Mouse (Mus musculus): ENCODE results near the gene Zfp362.
A peak's percentile ranks its signal among the peaks of the same experiment; 100 is the strongest.

Zfp362 gene

GRCm38 (mm10) chr4:128760029-128760428 is 45.8 kb downstream of the Zfp362 start:
- no peak for DNase-seq (ENCODE audit: extremely low spot score)

GRCm38 (mm10) chr4:128759214-128759613 is 46.6 kb downstream of the Zfp362 start:
- DNase-seq (ENCODE audit: extremely low spot score), result no peak

GRCm38 (mm10) chr4:128755900-128756299 is 49.9 kb downstream of the Zfp362 start:
- DNase-seq (ENCODE audit: extremely low spot score), result no peak

- DNase-seq (ENCODE audit: extremely low spot score), result no peak
Observed at GRCm38 (mm10) chr4:128755064-128755463, 50.8 kb downstream of the Zfp362 start, which contains the start of gene A3galt2. TSS of gene A3galt2 (plus strand) at chr4:128755364.

- DNase-seq (ENCODE audit: extremely low spot score), result no peak
Observed at GRCm38 (mm10) chr4:128753571-128753970, 52.3 kb downstream of the Zfp362 start.

GRCm38 (mm10) chr4:128752031-128752757 is 53.7 kb downstream of the Zfp362 start:
- no peak for DNase-seq (ENCODE audit: extremely low spot score)

GRCm38 (mm10) chr4:128751006-128751405 is 54.8 kb downstream of the Zfp362 start:
- peak; percentile 25 for DNase-seq (ENCODE audit: extremely low spot score)

- no peak for DNase-seq (ENCODE audit: extremely low spot score)
Observed at GRCm38 (mm10) chr4:128748309-128748708, 57.5 kb downstream of the Zfp362 start.

GRCm38 (mm10) chr4:128747614-128748270 is 58.1 kb downstream of the Zfp362 start:
- DNase-seq (ENCODE audit: extremely low spot score), result no peak

- DNase-seq (ENCODE audit: extremely low spot score), result no peak
Observed at GRCm38 (mm10) chr4:128745160-128745559, 60.7 kb downstream of the Zfp362 start.

GRCm38 (mm10) chr4:128743031-128743626 is 62.7 kb downstream of the Zfp362 start:
- DNase-seq (ENCODE audit: extremely low spot score), result no peak

GRCm38 (mm10) chr4:128742379-128742970 is 63.4 kb downstream of the Zfp362 start:
- no peak for DNase-seq (ENCODE audit: extremely low spot score)

- no peak for DNase-seq (ENCODE audit: extremely low spot score)
Observed at GRCm38 (mm10) chr4:128741906-128742305, 63.9 kb downstream of the Zfp362 start.

- DNase-seq (ENCODE audit: extremely low spot score), result no peak
Observed at GRCm38 (mm10) chr4:128740878-128741277, 65.0 kb downstream of the Zfp362 start.

GRCm38 (mm10) chr4:128737825-128738610 is 67.8 kb downstream of the Zfp362 start:
- DNase-seq (ENCODE audit: extremely low spot score), result no peak

- DNase-seq (ENCODE audit: extremely low spot score), result peak; percentile 72
Observed at GRCm38 (mm10) chr4:128737137-128737589, 68.7 kb downstream of the Zfp362 start.

GRCm38 (mm10) chr4:128734721-128735671 is 70.8 kb downstream of the Zfp362 start:
- no peak for DNase-seq (ENCODE audit: extremely low spot score)

GRCm38 (mm10) chr4:128734217-128734616 is 71.6 kb downstream of the Zfp362 start:
- DNase-seq (ENCODE audit: extremely low spot score), result no peak

GRCm38 (mm10) chr4:128733496-128733895 is 72.3 kb downstream of the Zfp362 start:
- no peak for DNase-seq (ENCODE audit: extremely low spot score)

- no peak for DNase-seq (ENCODE audit: extremely low spot score)
Observed at GRCm38 (mm10) chr4:128732794-128733193, 73.1 kb downstream of the Zfp362 start.

All from embryo, embryonic 9.5 days (tissue).